9 mouse cellular contexts compared by ENCODE assay signal in genomic region chr15:101277351-101277899, GRCm38 (mm10). TPM values are rescaled to one million over a fixed set of nuclear protein-coding genes. Genes with fewer than 3 reads are reported as not detected.
DNase-seq lines count a peak whose midpoint lies in the region; ATAC-seq and TF ChIP-seq lines count a peak whose summit lies in the region.
"Had no signal": no experiment of that assay in that cellular context is flagged by ENCODE, and none has a peak within 500 bp of the region (broad histone marks: within the 10 kb centered on the region; RNA-seq: fewer than 3 reads in every experiment).

No protein-coding gene starts in this region.

- WGBS in hindbrain, postnatal 0 days, result 17% methylated on average over 11 of the region's 11 CpGs
- whole genome bisulfite sequencing in midbrain, embryonic 16.5 days, result 16% methylated on average over 11 of the region's 11 CpGs

- no peaks in the 10 kb centered on the region for H3K4me1 ChIP-seq in hindbrain, postnatal 0 days (ENCODE audit: insufficient read depth, low read length)
- H3K4me1 ChIP-seq in midbrain, embryonic 16.5 days (ENCODE audit: control insufficient read depth, insufficient read depth, low read length), result no peaks in the 10 kb centered on the region

- peaks cover 16% of the 10 kb centered on the region; the same call in 1 of the 2 replicates for H3K36me3 ChIP-seq in hindbrain, postnatal 0 days (ENCODE audit: insufficient read depth, low read length)
- H3K36me3 ChIP-seq in midbrain, embryonic 16.5 days (ENCODE audit: control insufficient read depth, insufficient read depth, low read length), result no peaks in the 10 kb centered on the region; the same call in 1 of the 2 replicates

- peak overlapping the region; percentile 54; the same call in 1 of the 2 replicates for H3K27ac ChIP-seq in hindbrain, postnatal 0 days
- H3K27ac ChIP-seq in midbrain, embryonic 16.5 days (ENCODE audit: low read length), result peak overlapping the region; percentile 42

- H3K9me3 ChIP-seq in hindbrain, postnatal 0 days (ENCODE audit: low read length), result no peaks in the 10 kb centered on the region
- H3K9me3 ChIP-seq in midbrain, embryonic 16.5 days (replicated peaks; ENCODE audit: control insufficient read depth, low read length, poor library complexity, severe bottlenecking), result no peaks in the 10 kb centered on the region

- H3K27me3 ChIP-seq in hindbrain, postnatal 0 days (ENCODE audit: insufficient read depth, low read length), result no peaks in the 10 kb centered on the region
- H3K27me3 ChIP-seq in midbrain, embryonic 16.5 days (ENCODE audit: control insufficient read depth, insufficient read depth, low read depth, low read length), result no peaks in the 10 kb centered on the region

- no peak overlapping the region for H3K9ac ChIP-seq in hindbrain, postnatal 0 days (replicated peaks; ENCODE audit: low read length)
- H3K9ac ChIP-seq in midbrain, embryonic 16.5 days (ENCODE audit: low read depth, low read length), result no peak overlapping the region

- no peak overlapping the region for H3K4me3 ChIP-seq in hindbrain, postnatal 0 days (ENCODE audit: low read length)
- no peak overlapping the region for H3K4me3 ChIP-seq in midbrain, embryonic 16.5 days (ENCODE audit: low read depth, low read length)

- intact Hi-C loops in left cerebral cortex, postnatal 10 days (cut with DNase I), result no loop called here

- peak; percentile 83 for ATAC-seq in hindbrain, postnatal 0 days
- peak; percentile 41 for ATAC-seq in midbrain, embryonic 16.5 days

- peak; percentile 42 to 70 for DNase-seq in left cerebral cortex, postnatal 10 days (ENCODE audit: extremely low spot score in 1 of 2, low spot score in 2 of 2)
- DNase-seq in left cerebral cortex, adult 11 months (ENCODE audit: low spot score), result no peak
- peak; percentile 35 for DNase-seq in embryo, embryonic 9.5 days (ENCODE audit: extremely low spot score)
- DNase-seq in hindbrain, postnatal 0 days (ENCODE audit: low spot score), result peak; percentile 65
- DNase-seq in cerebellum, adult 11-12 months, result no peak
- DNase-seq in kidney, adult 11 months, result no peak
- no peak for DNase-seq in kidney, postnatal 25 days

- TF ChIP-seq CTCF in hindbrain, postnatal 0 days (IDR thresholded peaks at IDR 0.05; ENCODE audit: low read depth), result no peak

- no peak overlapping the region for H3K4me2 ChIP-seq in hindbrain, postnatal 0 days (ENCODE audit: low read depth, low read length)
- H3K4me2 ChIP-seq in midbrain, embryonic 16.5 days (ENCODE audit: low read length), result no peak overlapping the region

RNA-seq across cellular contexts. Expression of gene Atg101, which starts 6.6 kb away (rescaled TPM):
- total RNA-seq in left cerebral cortex, postnatal 10 days (2021), result 10 to 100 TPM; 38.8 to 41.9 TPM
- total RNA-seq in hindbrain, postnatal 0 days (2014; rRNA removed), result 44.1 and 52.3 TPM in 2 replicates
- 69.1 and 75.3 TPM in 2 replicates for polyA plus RNA-seq in hindbrain, postnatal 0 days (2015; fragmentation: Nextera tagmentation; extraction: Ambion mirVana)
- polyA plus RNA-seq in midbrain, embryonic 16.5 days (2015; fragmentation: Nextera tagmentation; extraction: Ambion mirVana), result 74.8 and 79.8 TPM in 2 replicates

RNA-seq across cellular contexts. Expression of gene 6030408B16Rik, which starts 15.6 kb away (rescaled TPM):
- total RNA-seq in left cerebral cortex, postnatal 10 days (2021), result under 1 TPM in 1 of 2 experiments, not detected in 1; 0.30 TPM
- total RNA-seq in hindbrain, postnatal 0 days (2014; rRNA removed), result not detected in 2 replicates
- 0.15 and 0.30 TPM in 2 replicates for polyA plus RNA-seq in hindbrain, postnatal 0 days (2015; fragmentation: Nextera tagmentation; extraction: Ambion mirVana)
- 0.19 and 0.26 TPM in 2 replicates for polyA plus RNA-seq in midbrain, embryonic 16.5 days (2015; fragmentation: Nextera tagmentation; extraction: Ambion mirVana)
- total RNA-seq: common myeloid progenitor, adult 5-6 weeks had no signal

RNA-seq across cellular contexts. Expression of gene Nr4a1, which starts 23.4 kb away (rescaled TPM):
- 10 to 100 TPM; 36.8 to 40.3 TPM for total RNA-seq in left cerebral cortex, postnatal 10 days (2021)
- 9.3 and 10.3 TPM in 2 replicates for total RNA-seq in hindbrain, postnatal 0 days (2014; rRNA removed)
- polyA plus RNA-seq in hindbrain, postnatal 0 days (2015; fragmentation: Nextera tagmentation; extraction: Ambion mirVana), result 5.3 and 6.5 TPM in 2 replicates
- 5.0 and 6.4 TPM in 2 replicates for polyA plus RNA-seq in midbrain, embryonic 16.5 days (2015; fragmentation: Nextera tagmentation; extraction: Ambion mirVana)

RNA-seq across cellular contexts. Expression of gene Grasp, which starts 53.4 kb away (rescaled TPM):
- total RNA-seq in left cerebral cortex, postnatal 10 days (2021), result 10 to 100 TPM; 30.9 to 34.2 TPM
- total RNA-seq in hindbrain, postnatal 0 days (2014; rRNA removed), result 6.7 and 8.7 TPM in 2 replicates
- 1.5 and 1.6 TPM in 2 replicates for polyA plus RNA-seq in hindbrain, postnatal 0 days (2015; fragmentation: Nextera tagmentation; extraction: Ambion mirVana)
- 0.95 and 1.1 TPM in 2 replicates for polyA plus RNA-seq in midbrain, embryonic 16.5 days (2015; fragmentation: Nextera tagmentation; extraction: Ambion mirVana)

Comparison
In these comparisons a context has a peak if more than half of its experiments do, and no peak if none do; other contexts are left out.
1. DNase-seq: peak in left cerebral cortex, postnatal 10 days (2 of 2), embryo, embryonic 9.5 days (single experiment) and hindbrain, postnatal 0 days (single experiment); none in left cerebral cortex, adult 11 months (single experiment), cerebellum, adult 11-12 months (single experiment), kidney, adult 11 months (single experiment) and kidney, postnatal 25 days (0 of 2).